Mouse (Mus musculus) bone marrow, adult 2 months (tissue): ENCODE measurements around the gene Dnajb8. TPM values are rescaled to one million over a fixed set of nuclear protein-coding genes. Genes with fewer than 3 reads are reported as not detected.

ENCODE experiments used
- H3K27ac ChIP-seq: fragments of 200-500 bp; 2 replicates; pipeline ENCODE4 v1.5.1; 2012; ENCODE audit warnings: low read depth, mild to moderate bottlenecking, control low read depth, inconsistent platforms, low read length; ENCODE audit not compliant: control insufficient read depth, poor library complexity, insufficient read depth
- H3K4me1 ChIP-seq: fragments of 200-500 bp; 2 replicates; pipeline ENCODE4 v1.6.1; 2011; ENCODE audit warnings: low read length; ENCODE audit not compliant: control insufficient read depth, insufficient read depth
- H3K4me3 ChIP-seq: fragments of 200-500 bp; replicated peaks from 2 replicates; pipeline ENCODE3; 2011; ENCODE audit warnings: mild to moderate bottlenecking, low read depth, low read length, control low read depth; ENCODE audit not compliant: control insufficient read depth
- CTCF ChIP-seq: fragments of 200-500 bp; IDR thresholded peaks from 2 replicates; pipeline ENCODE4 v1.5.1; 2011; ENCODE audit warnings: low read length, control low read depth; ENCODE audit not compliant: control insufficient read depth, insufficient read depth
- POLR2A ChIP-seq: fragments of 200-500 bp; IDR thresholded peaks from 2 replicates; pipeline ENCODE4 v1.6.1; 2011; ENCODE audit warnings: low read depth, mild to moderate bottlenecking, control low read depth, low read length, borderline replicate concordance; ENCODE audit not compliant: control insufficient read depth
- WGBS: fragments of 180-500 bp; shearing (Covaris S2); methylation state at CpG from one replicate; pipeline ENCODE4 v1.1.7; 2018; 5-methylcytosine and 5-hydroxymethylcytosine counted together
- polyA plus RNA-seq: library from polyadenylated mRNA; stranded (reverse); fragments of >200 nt; gene quantifications from 2 replicates; pipeline ENCODE4 v1.2.4, GENCODE M21; 2011; ENCODE audit warnings: low replicate concordance; ENCODE audit not compliant: missing spikeins, insufficient read depth, insufficient read length

Dnajb8 gene
- polyA plus RNA-seq, 1 experiment, result not detected

DNA sequence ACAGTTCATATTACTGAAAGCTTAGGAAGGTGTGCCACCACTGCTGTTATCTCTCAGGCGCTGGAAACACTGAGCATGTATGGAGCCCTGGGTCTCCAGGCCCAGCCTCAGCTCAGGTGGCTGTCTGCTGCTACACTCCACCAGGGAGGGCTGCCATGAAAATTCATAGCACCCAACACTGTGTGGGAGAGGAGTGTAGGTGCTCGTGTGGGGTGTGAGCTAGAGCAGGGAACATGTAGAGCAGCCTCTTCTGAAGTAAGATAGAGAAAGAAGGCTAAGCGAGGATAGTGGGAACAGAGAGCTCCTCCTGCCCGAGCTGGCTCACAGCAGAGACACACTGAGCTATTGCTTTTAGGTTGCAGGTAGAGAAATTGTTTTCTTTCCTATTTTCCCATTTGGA is 54.2 kb downstream of the Dnajb8 start:
- Histone ChIP-seq H3K4me3 (no peak overlapping the region), H3K27ac (no peak overlapping the region), H3K4me1 (no peaks in the 10 kb centered on the region)
- no peak for TF ChIP-seq CTCF
- TF ChIP-seq POLR2A, result no peak
- 81% methylated on average over 4 of the region's 4 CpGs for WGBS

GRCm38 (mm10) chr6:88277242-88277641 is 55.2 kb downstream of the Dnajb8 start:
- H3K4me3 ChIP-seq, result no peak overlapping the region
- TF ChIP-seq CTCF (no peak), POLR2A (no peak)
- H3K4me1 ChIP-seq, result no peaks in the 10 kb centered on the region
- no peak overlapping the region for H3K27ac ChIP-seq
- WGBS, result 84% methylated on average over 4 of the region's 4 CpGs

DNA sequence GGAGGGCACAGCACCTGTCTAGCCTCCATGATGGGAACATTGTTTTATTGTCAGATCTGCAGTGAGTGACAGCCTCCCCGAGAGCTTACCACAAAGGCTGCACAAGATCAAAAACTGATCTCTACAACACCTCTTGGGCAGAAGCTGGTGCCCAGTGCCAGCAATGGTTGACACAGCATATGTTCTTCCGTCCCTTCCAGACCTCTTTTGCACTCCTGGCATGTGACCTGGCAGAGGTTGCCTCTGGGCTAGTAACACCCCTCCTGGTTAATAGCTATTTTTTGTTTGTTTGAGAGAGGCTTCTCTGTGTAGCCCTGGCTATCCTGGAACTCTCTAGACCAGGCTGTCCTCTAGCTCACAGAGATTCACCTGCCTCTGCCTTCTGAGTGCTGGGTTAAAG is 56.1 kb downstream of the Dnajb8 start:
- no peak overlapping the region for H3K27ac ChIP-seq
- 87% methylated on average over 2 of the region's 2 CpGs for WGBS

DNA sequence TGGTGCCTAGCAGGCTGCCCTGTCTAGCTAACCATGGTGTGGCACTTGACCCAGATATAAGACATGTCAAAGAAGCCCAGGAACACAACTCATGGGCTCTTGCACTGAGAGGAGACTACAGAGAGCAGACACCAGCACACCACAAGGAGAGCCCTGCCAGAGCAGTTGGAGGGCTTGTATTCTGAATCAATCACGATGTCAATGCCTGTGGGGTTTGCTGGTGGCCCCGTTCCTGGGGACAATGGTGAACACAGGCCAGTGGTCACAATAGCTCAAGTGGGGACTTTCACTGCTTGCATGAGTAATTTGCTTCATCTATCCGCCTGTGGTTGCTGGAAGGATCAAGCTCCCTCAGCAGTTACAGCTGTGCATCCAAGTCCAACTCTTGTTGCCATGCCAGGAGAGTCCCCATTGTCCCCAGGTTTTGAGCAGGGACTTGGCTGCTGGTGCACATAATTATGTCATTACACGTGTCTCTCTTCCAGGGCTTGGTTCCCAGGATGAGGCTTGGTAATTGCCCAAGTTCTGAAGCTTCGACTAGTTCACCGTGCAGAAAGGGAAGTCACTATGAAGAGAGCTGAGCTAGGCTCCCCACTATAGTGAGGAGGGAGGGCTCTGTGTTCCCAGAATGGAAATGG is 68.2 kb downstream of the Dnajb8 start:
- Histone ChIP-seq H3K27ac (no peak overlapping the region), H3K4me3 (no peak overlapping the region), H3K4me1 (no peaks in the 10 kb centered on the region)
- WGBS, result 54% methylated on average over 6 of the region's 6 CpGs
- TF ChIP-seq POLR2A, result no peak
- TF ChIP-seq CTCF, result no peak

More for the DNA sequence above, 56.1 kb downstream of the Dnajb8 start:
- no peaks in the 10 kb centered on the region for H3K4me1 ChIP-seq
- no peak overlapping the region for H3K4me3 ChIP-seq
- TF ChIP-seq CTCF (no peak), POLR2A (no peak)

DNA sequence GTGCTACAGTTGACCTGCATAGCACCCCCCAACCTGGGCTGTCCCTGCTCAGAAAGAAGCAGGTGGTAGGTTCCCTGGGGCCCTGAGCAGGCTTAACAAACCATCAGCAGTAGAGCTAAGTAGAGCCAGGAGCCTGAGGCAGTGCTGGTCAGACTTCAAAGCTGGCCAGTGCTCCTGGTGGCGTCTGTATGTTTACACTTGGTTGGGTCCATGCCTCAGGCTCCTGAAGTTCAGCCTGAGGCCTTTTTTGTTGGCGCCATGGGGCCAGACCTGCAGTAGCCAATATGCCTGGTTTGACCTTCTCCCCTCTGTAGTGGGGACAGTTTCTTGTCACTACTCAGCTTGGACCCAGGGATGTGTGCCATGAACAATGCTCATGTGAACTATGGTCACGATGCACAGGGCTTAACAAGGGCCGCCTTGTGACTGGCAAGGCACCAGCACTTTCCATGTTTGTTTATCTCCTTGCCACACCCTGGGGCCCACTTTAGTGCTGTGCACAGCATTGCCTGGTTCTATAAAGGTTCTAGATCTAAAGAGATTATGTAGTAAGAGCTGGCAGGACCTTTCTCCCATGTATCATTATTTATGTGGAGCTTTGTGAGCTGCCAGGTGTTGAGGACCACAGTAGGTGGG is 70.3 kb downstream of the Dnajb8 start:
- 79% methylated on average over 4 of the region's 4 CpGs for WGBS
- no peaks in the 10 kb centered on the region for H3K4me1 ChIP-seq
- no peak overlapping the region for H3K27ac ChIP-seq
- TF ChIP-seq CTCF, result no peak
- no peak for TF ChIP-seq POLR2A
- no peak overlapping the region for H3K4me3 ChIP-seq

- TF ChIP-seq CTCF (no peak), POLR2A (no peak)
- no peaks in the 10 kb centered on the region for H3K4me1 ChIP-seq
- H3K27ac ChIP-seq, result no peak overlapping the region
- WGBS, result 88% methylated on average over 2 of the region's 2 CpGs
- no peak overlapping the region for H3K4me3 ChIP-seq
These were observed 77.4 kb downstream of the Dnajb8 start for GRCm38 (mm10) chr6:88299491-88299890.

GRCm38 (mm10) chr6:88301234-88301633 is 79.2 kb downstream of the Dnajb8 start:
- 77% methylated on average over 7 of the region's 7 CpGs for WGBS

More at GRCm38 (mm10) chr6:88301234-88301633, 79.2 kb downstream of the Dnajb8 start:
- Histone ChIP-seq H3K4me3 (no peak overlapping the region), H3K27ac (no peak overlapping the region), H3K4me1 (no peaks in the 10 kb centered on the region)
- TF ChIP-seq CTCF, result no peak
- TF ChIP-seq POLR2A, result no peak

Other genes with a start within 250 kb of the Dnajb8 start
- gene H1fx, start 240.6 kb upstream of the Dnajb8 start, polyA plus RNA-seq, result 4.6 and 4.8 TPM in 2 replicates
- gene Rab7, start 177.0 kb upstream of the Dnajb8 start, polyA plus RNA-seq, result 49.6 and 72.1 TPM in 2 replicates
- 32.1 and 38.7 TPM in 2 replicates for gene Rpn1, start 137.8 kb upstream of the Dnajb8 start, polyA plus RNA-seq
- gene Gata2, start 28.4 kb upstream of the Dnajb8 start, polyA plus RNA-seq, result 8.3 and 10.4 TPM in 2 replicates
- 4.3 and 5.2 TPM in 2 replicates for gene Eefsec, start 224.3 kb downstream of the Dnajb8 start, polyA plus RNA-seq
- gene Ruvbl1, start 243.1 kb downstream of the Dnajb8 start, polyA plus RNA-seq, result 27.7 and 28.3 TPM in 2 replicates